Mouse (Mus musculus): ENCODE data around the gene Ddx39b. TPM values are rescaled to one million over a fixed set of nuclear protein-coding genes. Genes with fewer than 3 reads are reported as not detected.

Ddx39b gene
- polyA plus RNA-seq, 1 experiment from 2014 or later: 127 TPM

GRCm38 (mm10) chr17:35240384-35241304, 902 bp upstream of the Ddx39b start:
- H3K9ac ChIP-seq (ENCODE audit: low read depth, low read length): no peak overlapping the region
- 0 out of 2 replicates have a peak, but pooled peaks have one; percentile 4 for TF ChIP-seq CTCF (IDR thresholded peaks at IDR 0.05; ENCODE audit: low read depth)
- 25% methylated on average over 12 of the region's 12 CpGs for WGBS
- no peaks in the 10 kb centered on the region for H3K27me3 ChIP-seq (replicated peaks; ENCODE audit: control insufficient read depth, insufficient read depth, low read length)
- H3K27ac ChIP-seq (ENCODE audit: low read depth, low read length): peak overlapping the region; percentile 100
- ATAC-seq: no peak
- peaks cover 28% of the 10 kb centered on the region for H3K36me3 ChIP-seq (ENCODE audit: control insufficient read depth, insufficient read depth)
- no peaks in the 10 kb centered on the region for H3K9me3 ChIP-seq (ENCODE audit: control insufficient read depth)
- peaks cover 17% of the 10 kb centered on the region for H3K4me1 ChIP-seq (replicated peaks; ENCODE audit: control insufficient read depth, insufficient read depth, low read length)
- H3K4me3 ChIP-seq (ENCODE audit: low read depth, low read length): peak overlapping the region; percentile 78
- peak overlapping the region; percentile 71 for H3K4me2 ChIP-seq (replicated peaks; ENCODE audit: low read depth)

GRCm38 (mm10) chr17:35242015-35242941, 732 bp downstream of the Ddx39b start:
- Histone ChIP-seq H3K4me2 (replicated peaks; ENCODE audit: low read depth) (peak overlapping the region; percentile 71), H3K27ac (ENCODE audit: low read depth, low read length) (peak overlapping the region; percentile 100), H3K9me3 (ENCODE audit: control insufficient read depth) (no peaks in the 10 kb centered on the region), H3K36me3 (ENCODE audit: control insufficient read depth, insufficient read depth) (peaks cover 44% of the 10 kb centered on the region), H3K4me3 (ENCODE audit: low read depth, low read length) (peak overlapping the region; percentile 78), H3K4me1 (replicated peaks; ENCODE audit: control insufficient read depth, insufficient read depth, low read length) (peaks cover 17% of the 10 kb centered on the region), H3K9ac (ENCODE audit: low read depth, low read length) (peak overlapping the region; percentile 89), H3K27me3 (replicated peaks; ENCODE audit: control insufficient read depth, insufficient read depth, low read length) (no peaks in the 10 kb centered on the region)
- peak; percentile 47 for ATAC-seq
- under 1% methylated on average over 54 of the region's 55 CpGs for WGBS
- TF ChIP-seq CTCF (IDR thresholded peaks at IDR 0.05; ENCODE audit: low read depth): peak; percentile 54

GRCm38 (mm10) chr17:35243086-35243485, 1.5 kb downstream of the Ddx39b start:
- no peaks in the 10 kb centered on the region for H3K27me3 ChIP-seq (replicated peaks; ENCODE audit: control insufficient read depth, insufficient read depth, low read length)
- peak overlapping the region; percentile 78 for H3K4me3 ChIP-seq (ENCODE audit: low read depth, low read length)
- no peak for ATAC-seq
- no peaks in the 10 kb centered on the region for H3K9me3 ChIP-seq (ENCODE audit: control insufficient read depth)
- H3K9ac ChIP-seq (ENCODE audit: low read depth, low read length): peak overlapping the region; percentile 89
- H3K4me1 ChIP-seq (replicated peaks; ENCODE audit: control insufficient read depth, insufficient read depth, low read length): peaks cover 17% of the 10 kb centered on the region
- WGBS: 2% methylated on average over 16 of the region's 16 CpGs
- TF ChIP-seq CTCF (IDR thresholded peaks at IDR 0.05; ENCODE audit: low read depth): peak; percentile 46
- peak overlapping the region; percentile 71 for H3K4me2 ChIP-seq (replicated peaks; ENCODE audit: low read depth)
- H3K36me3 ChIP-seq (ENCODE audit: control insufficient read depth, insufficient read depth): peaks cover 44% of the 10 kb centered on the region
- H3K27ac ChIP-seq (ENCODE audit: low read depth, low read length): peak overlapping the region; percentile 100

GRCm38 (mm10) chr17:35244999-35245398, 3.5 kb downstream of the Ddx39b start:
- Histone ChIP-seq H3K9ac (ENCODE audit: low read depth, low read length) (no peak overlapping the region), H3K36me3 (ENCODE audit: control insufficient read depth, insufficient read depth) (peaks cover 61% of the 10 kb centered on the region), H3K4me2 (replicated peaks; ENCODE audit: low read depth) (no peak overlapping the region), H3K27ac (ENCODE audit: low read depth, low read length) (peak overlapping the region; percentile 9; the same call in 1 of the 2 replicates), H3K9me3 (ENCODE audit: control insufficient read depth) (no peaks in the 10 kb centered on the region), H3K4me1 (replicated peaks; ENCODE audit: control insufficient read depth, insufficient read depth, low read length) (peaks cover 17% of the 10 kb centered on the region), H3K27me3 (replicated peaks; ENCODE audit: control insufficient read depth, insufficient read depth, low read length) (no peaks in the 10 kb centered on the region), H3K4me3 (ENCODE audit: low read depth, low read length) (no peak overlapping the region)
- WGBS: 32% methylated on average over 2 of the region's 2 CpGs
- no peak for ATAC-seq
- no peak for TF ChIP-seq CTCF (IDR thresholded peaks at IDR 0.05; ENCODE audit: low read depth)

- no peak overlapping the region for H3K9ac ChIP-seq (ENCODE audit: low read depth, low read length)
- no peaks in the 10 kb centered on the region for H3K27me3 ChIP-seq (replicated peaks; ENCODE audit: control insufficient read depth, insufficient read depth, low read length)
- H3K4me2 ChIP-seq (replicated peaks; ENCODE audit: low read depth): no peak overlapping the region; the same call in 1 of the 2 replicates
- TF ChIP-seq CTCF (IDR thresholded peaks at IDR 0.05; ENCODE audit: low read depth): peak; percentile 71
- no peak for ATAC-seq
- peaks cover 14% of the 10 kb centered on the region for H3K4me1 ChIP-seq (replicated peaks; ENCODE audit: control insufficient read depth, insufficient read depth, low read length)
- 72% methylated on average over 15 of the region's 15 CpGs for WGBS
- no peak overlapping the region for H3K4me3 ChIP-seq (ENCODE audit: low read depth, low read length)
- no peaks in the 10 kb centered on the region for H3K9me3 ChIP-seq (ENCODE audit: control insufficient read depth)
- peak overlapping the region; percentile 46; the same call in 1 of the 2 replicates for H3K27ac ChIP-seq (ENCODE audit: low read depth, low read length)
- H3K36me3 ChIP-seq (ENCODE audit: control insufficient read depth, insufficient read depth): peaks cover 71% of the 10 kb centered on the region
Observed at GRCm38 (mm10) chr17:35245731-35246623, 4.4 kb downstream of the Ddx39b start.
